25 mouse cellular contexts compared by ENCODE assay signal in the genomic region with DNA sequence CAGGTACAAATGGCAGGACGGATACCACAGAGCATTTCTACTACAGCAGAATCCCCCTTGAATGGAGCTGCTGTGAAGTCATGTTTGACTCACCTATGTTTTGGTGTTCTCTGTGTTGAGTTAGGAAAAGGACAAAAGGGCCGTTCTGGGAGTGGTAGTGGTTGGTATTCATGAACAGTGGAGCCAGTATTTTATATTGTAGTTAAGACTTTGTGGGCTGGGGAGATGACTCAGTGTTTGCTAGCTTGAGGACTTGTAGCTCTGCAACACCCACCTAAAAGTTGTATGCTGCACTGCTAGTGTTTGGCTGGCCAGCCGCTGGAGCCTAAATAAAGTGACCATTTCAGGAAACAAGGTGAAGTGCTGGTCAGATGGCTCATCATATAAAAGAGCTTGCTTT. TPM values are rescaled to one million over a fixed set of nuclear protein-coding genes. Genes with fewer than 3 reads are reported as not detected.
DNase-seq lines count a peak whose midpoint lies in the region; ATAC-seq and TF ChIP-seq lines count a peak whose summit lies in the region.
"Had no signal": no experiment of that assay in that cellular context is flagged by ENCODE, and none has a peak within 500 bp of the region (broad histone marks: within the 10 kb centered on the region; RNA-seq: fewer than 3 reads in every experiment).

No protein-coding gene starts in this region.

- 59% methylated on average over 3 of the region's 3 CpGs for WGBS in stomach, postnatal 0 days
- WGBS in cerebellum, adult 2 months, result 82% methylated on average over 3 of the region's 3 CpGs

- no peak for TF ChIP-seq RAD21 in MEL (IDR thresholded peaks at IDR 0.05; ENCODE audit: low read depth, low read length)

- H3K79me2 ChIP-seq in MEL (ENCODE audit: control insufficient read depth, insufficient read depth, low read length, poor library complexity) (peaks cover 40% of the 10 kb centered on the region), myocyte (ENCODE audit: control insufficient read depth, insufficient read depth) (peaks cover 96% of the 10 kb centered on the region)

- H3ac ChIP-seq in myocyte (ENCODE audit: control insufficient read depth, insufficient read length), result no peak overlapping the region

- DNase-seq in right cerebral cortex, adult 18-20 months, result peak; percentile 47
- no peak for DNase-seq in right cerebral cortex, postnatal 14 days
- DNase-seq in MEL (ENCODE audit: low read depth, low spot score), result no peak
- no peak for DNase-seq in stomach, postnatal 0 days (ENCODE audit: low spot score)
- DNase-seq in cerebellum, adult 2 months, result no peak
- DNase-seq: adrenal gland, postnatal 10 days; B cell, adult 2 months; cerebellum, adult 18-20 months; cerebellum, postnatal 14 days; embryo, embryonic 11 days; gastrocnemius, postnatal 10 days; heart, adult 2 months; heart, postnatal 14 days had no signal

- no peak overlapping the region for H3K27ac ChIP-seq in MEL (ENCODE audit: control insufficient read depth, low read depth, low read length)
- H3K27ac ChIP-seq in stomach, postnatal 0 days (replicated peaks), result 0 out of 2 replicates have a peak overlapping the region, but pooled peaks have one; percentile 24
- H3K27ac ChIP-seq in cerebellum, adult 2 months (ENCODE audit: insufficient read depth, low read length), result no peak overlapping the region
- H3K27ac ChIP-seq: embryonic facial prominence, embryonic 15.5 days; forebrain, embryonic 10.5 days; heart, adult 2 months; heart, embryonic 15.5 days; hindbrain, embryonic 15.5 days had no signal

- TF ChIP-seq CTCF in MEL (IDR thresholded peaks at IDR 0.05 in 2 of 3, conservative IDR thresholded peaks at IDR 0.05 in 1 of 3; ENCODE audit: control insufficient read depth in 1 of 3, insufficient read depth in 1 of 3, low read depth in 2 of 3, low read length in 3 of 3, poor library complexity in 1 of 3, severe bottlenecking in 1 of 3), result no peak
- no peak for TF ChIP-seq CTCF in stomach, postnatal 0 days (IDR thresholded peaks at IDR 0.05; ENCODE audit: low read depth)
- no peak for TF ChIP-seq CTCF in cerebellum, adult 2 months (IDR thresholded peaks at IDR 0.05; ENCODE audit: borderline replicate concordance, insufficient read depth, low read depth, low read length)

- H3K4me3 ChIP-seq in MEL (ENCODE audit: control insufficient read depth in 1 of 2, insufficient read depth in 1 of 2, low read depth in 2 of 2, low read length in 2 of 2), result no peak overlapping the region
- no peak overlapping the region for H3K4me3 ChIP-seq in myocyte
- H3K4me3 ChIP-seq in stomach, postnatal 0 days (ENCODE audit: low read depth, low read length), result no peak overlapping the region
- H3K4me3 ChIP-seq in cerebellum, adult 2 months (replicated peaks; ENCODE audit: insufficient read depth, low read depth, low read length), result no peak overlapping the region
- H3K4me3 ChIP-seq: embryonic facial prominence, embryonic 15.5 days; erythroblast, embryonic 14.5 days; forebrain, embryonic 10.5 days; heart, adult 2 months; heart, embryonic 15.5 days; hindbrain, embryonic 15.5 days had no signal

- peaks cover 17 to 18% of the 10 kb centered on the region in 2 experiments for H3K4me1 ChIP-seq in MEL (ENCODE audit: control insufficient read depth in 1 of 2, insufficient read depth in 2 of 2, low read length in 2 of 2)
- H3K4me1 ChIP-seq in stomach, postnatal 0 days (replicated peaks; ENCODE audit: control insufficient read depth, insufficient read depth), result peaks cover 6% of the 10 kb centered on the region
- peaks cover 30% of the 10 kb centered on the region for H3K4me1 ChIP-seq in cerebellum, adult 2 months (ENCODE audit: control insufficient read depth, insufficient read depth, low read length)

- peak; percentile 64 for ATAC-seq in stomach, postnatal 0 days (ENCODE audit: low FRiP score, low TSS enrichment)
- ATAC-seq in granulocyte monocyte progenitor cell, adult 5-6 weeks (replicated peaks; ENCODE audit: poor library complexity, severe bottlenecking), result no peak
- ATAC-seq: CD4-positive, CD25-positive, alpha-beta regulatory T cell, adult 4 months; forebrain, embryonic 14.5 days; intestine, embryonic 16.5 days had no signal

- no peak overlapping the region for H3K9ac ChIP-seq in MEL (ENCODE audit: control insufficient read depth, low read depth, low read length, poor library complexity, severe bottlenecking)
- no peak overlapping the region for H3K9ac ChIP-seq in stomach, postnatal 0 days (ENCODE audit: low read length)
- H3K9ac ChIP-seq: embryonic facial prominence, embryonic 15.5 days; heart, embryonic 15.5 days; hindbrain, embryonic 15.5 days had no signal

- no peaks in the 10 kb centered on the region for H3K27me3 ChIP-seq in MEL (ENCODE audit: control insufficient read depth in 1 of 2, insufficient read depth in 2 of 2, low read length in 2 of 2)
- no peaks in the 10 kb centered on the region for H3K27me3 ChIP-seq in myocyte (ENCODE audit: control insufficient read depth, insufficient read depth, insufficient read length)
- no peaks in the 10 kb centered on the region for H3K27me3 ChIP-seq in stomach, postnatal 0 days (ENCODE audit: control insufficient read depth, insufficient read depth, low read length)
- no peaks in the 10 kb centered on the region for H3K27me3 ChIP-seq in cerebellum, adult 2 months (ENCODE audit: control insufficient read depth, insufficient read depth, low read length)
- H3K27me3 ChIP-seq: embryonic facial prominence, embryonic 15.5 days; heart, embryonic 15.5 days; hindbrain, embryonic 15.5 days had no signal

- TF ChIP-seq POLR2A in MEL (IDR thresholded peaks at IDR 0.05; ENCODE audit: control insufficient read depth in 1 of 2, insufficient read depth in 1 of 2, low read depth in 1 of 2, low read length in 2 of 2, poor library complexity in 1 of 2), result no peak
- no peak for TF ChIP-seq POLR2A in myocyte (IDR thresholded peaks at IDR 0.05; ENCODE audit: insufficient read length, low read depth)
- TF ChIP-seq POLR2A in cerebellum, adult 2 months (IDR thresholded peaks at IDR 0.05; ENCODE audit: borderline replicate concordance, insufficient read depth, low read length), result no peak

- H3K36me3 ChIP-seq in MEL (ENCODE audit: control insufficient read depth in 1 of 2, insufficient read depth in 2 of 2, low read length in 2 of 2) (peaks cover 11 to 26% of the 10 kb centered on the region in 2 experiments), myocyte (ENCODE audit: control insufficient read depth, insufficient read depth) (peaks cover 4% of the 10 kb centered on the region)
- H3K36me3 ChIP-seq in stomach, postnatal 0 days (ENCODE audit: control insufficient read depth, insufficient read depth, low read length), result no peaks in the 10 kb centered on the region
- H3K36me3 ChIP-seq: hindbrain, embryonic 15.5 days had no signal

- H3K9me3 ChIP-seq in MEL (replicated peaks; ENCODE audit: insufficient read depth, low read length), result no peaks in the 10 kb centered on the region
- H3K9me3 ChIP-seq in stomach, postnatal 0 days (ENCODE audit: control insufficient read depth, low read length), result no peaks in the 10 kb centered on the region
- H3K9me3 ChIP-seq: embryonic facial prominence, embryonic 15.5 days; forebrain, embryonic 10.5 days; G1E; heart, embryonic 15.5 days; hindbrain, embryonic 15.5 days had no signal

- TF ChIP-seq EP300 in MEL (IDR thresholded peaks at IDR 0.05; ENCODE audit: low read depth in 1 of 2, low read length in 2 of 2), result no peak
- no peak for TF ChIP-seq EP300 in stomach, postnatal 0 days (optimal IDR thresholded peaks at IDR 0.05)

- H3K4me2 ChIP-seq in myocyte (ENCODE audit: low read depth), result peak overlapping the region; percentile 38
- H3K4me2 ChIP-seq in stomach, postnatal 0 days (replicated peaks; ENCODE audit: low read depth), result no peak overlapping the region
- H3K4me2 ChIP-seq: embryonic facial prominence, embryonic 15.5 days; heart, embryonic 11.5 days; heart, embryonic 15.5 days; hindbrain, embryonic 15.5 days had no signal

TF ChIP-seq in MEL, 35 proteins besides CTCF, POLR2A, EP300 and RAD21 (continues in another document):
- TF ChIP-seq RCOR1 (IDR thresholded peaks at IDR 0.05; ENCODE audit: low read depth, low read length) (no peak), ZMIZ1 (IDR thresholded peaks at IDR 0.05; ENCODE audit: low read depth, low read length) (0 out of 2 replicates have a peak, but pooled peaks have one; percentile 8)

TF ChIP-seq in myocyte, 11 proteins besides CTCF, POLR2A, EP300 and RAD21 (continues in another document):
- TF ChIP-seq MYOD1 (IDR thresholded peaks at IDR 0.05; ENCODE audit: control insufficient read depth in 1 of 3, insufficient read length in 2 of 3, low read depth in 2 of 3) (no peak), MAX (IDR thresholded peaks at IDR 0.05; ENCODE audit: low read depth) (no peak)

RNA-seq across cellular contexts. Expression of a gene that starts 7.4 kb away (rescaled TPM):
- 8.6 and 10.0 TPM in 2 replicates for total RNA-seq in MEL (2012; rRNA removed)
- polyA plus RNA-seq in MEL (2012; ENCODE audit: insufficient read depth in 1 of 2, insufficient read length in 2 of 2, low read depth in 1 of 2, low replicate concordance in 2 of 2, missing spikeins in 1 of 2) (10 to 100 TPM in 1 of 2 experiments, not detected in 1; 12.7 TPM), myocyte (2012; fragmentation: generic; extraction: Trizol) (3.8 TPM)
- polyA plus RNA-seq in stomach, postnatal 0 days (2015; fragmentation: Nextera tagmentation; extraction: Ambion mirVana), result 5.3 and 5.8 TPM in 2 replicates
- 6.8 and 12.9 TPM in 2 replicates for total RNA-seq in granulocyte monocyte progenitor cell, adult 5-6 weeks (2014; fragmentation: Nextera tagmentation)
- total RNA-seq in granulocyte monocyte progenitor cell, adult 5-6 weeks (2017), result 11.1 and 13.4 TPM in 2 replicates
- polyA plus RNA-seq in cerebellum, adult 2 months (2012; rRNA removed), result 8.3 and 8.7 TPM in 2 replicates

RNA-seq across cellular contexts. Expression of a gene that starts 36.9 kb away (rescaled TPM):
- total RNA-seq in MEL (2012; rRNA removed), result 30.6 and 38.8 TPM in 2 replicates
- 10 to 100 TPM in 1 of 2 experiments, not detected in 1; 39.6 TPM for polyA plus RNA-seq in MEL (2012; ENCODE audit: insufficient read depth in 1 of 2, insufficient read length in 2 of 2, low read depth in 1 of 2, low replicate concordance in 2 of 2, missing spikeins in 1 of 2)
- 22.1 TPM for polyA plus RNA-seq in myocyte (2012; fragmentation: generic; extraction: Trizol)
- polyA plus RNA-seq in stomach, postnatal 0 days (2015; fragmentation: Nextera tagmentation; extraction: Ambion mirVana), result 16.6 and 19.3 TPM in 2 replicates
- total RNA-seq in granulocyte monocyte progenitor cell, adult 5-6 weeks (2014; fragmentation: Nextera tagmentation), result 53.9 and 72.4 TPM in 2 replicates
- total RNA-seq in granulocyte monocyte progenitor cell, adult 5-6 weeks (2017), result 58.3 and 62.8 TPM in 2 replicates
- 92.8 and 96.7 TPM in 2 replicates for polyA plus RNA-seq in cerebellum, adult 2 months (2012; rRNA removed)

RNA-seq across cellular contexts. Expression of a gene that starts 36.9 kb away (rescaled TPM):
- total RNA-seq in MEL (2012; rRNA removed), result 23.7 and 25.1 TPM in 2 replicates
- polyA plus RNA-seq in MEL (2012; ENCODE audit: insufficient read depth in 1 of 2, insufficient read length in 2 of 2, low read depth in 1 of 2, low replicate concordance in 2 of 2, missing spikeins in 1 of 2), result 10 to 100 TPM in 1 of 2 experiments, not detected in 1; 24.2 TPM
- 16.0 TPM for polyA plus RNA-seq in myocyte (2012; fragmentation: generic; extraction: Trizol)
- polyA plus RNA-seq in stomach, postnatal 0 days (2015; fragmentation: Nextera tagmentation; extraction: Ambion mirVana), result 7.5 and 8.1 TPM in 2 replicates
- 34.1 and 46.8 TPM in 2 replicates for total RNA-seq in granulocyte monocyte progenitor cell, adult 5-6 weeks (2014; fragmentation: Nextera tagmentation)
- total RNA-seq in granulocyte monocyte progenitor cell, adult 5-6 weeks (2017), result 44.6 and 52.3 TPM in 2 replicates
- polyA plus RNA-seq in cerebellum, adult 2 months (2012; rRNA removed), result 23.2 and 23.7 TPM in 2 replicates
